Mouse (Mus musculus) layer of hippocampus, adult 9-11 months (tissue): ENCODE data around the gene Rtcb.

Source experiments
- DNase-seq: peaks from one replicate; pipeline ENCODE4 v3.0.0; 2022

Gene Rtcb

GRCm38 (mm10) chr10:85957464-85957950 lies at the start of gene Rtcb:
TSS of gene Rtcb (minus strand) at chr10:85957823.
- peak; percentile 94 for DNase-seq

- DNase-seq, result peak; percentile 9
These were observed 48.8 kb upstream of the Rtcb start for GRCm38 (mm10) chr10:86006455-86006854.

DNA sequence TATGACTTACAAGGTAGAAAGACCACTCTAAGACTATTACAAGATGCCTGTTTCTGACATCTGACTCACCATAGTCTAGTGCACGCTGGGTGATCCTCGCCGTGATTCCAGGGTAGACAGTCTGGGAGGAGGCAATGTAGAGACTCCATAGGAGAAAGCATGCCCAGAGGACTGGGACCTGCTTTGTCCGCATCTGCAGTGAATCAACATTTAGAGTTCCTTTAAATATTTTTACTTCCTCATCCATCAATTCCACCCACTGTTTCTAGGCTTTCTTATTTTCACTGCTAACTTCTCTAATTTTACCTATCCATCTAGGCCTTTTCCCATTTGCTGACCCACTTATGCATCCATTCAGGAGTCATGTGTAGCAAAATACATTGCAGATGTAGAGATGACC lies 42.8 kb upstream of the Rtcb start:
- no peak for DNase-seq

- no peak for DNase-seq
These were observed 37.0 kb upstream of the Rtcb start for GRCm38 (mm10) chr10:85994543-85995104.

- no peak for DNase-seq
These were observed 36.2 kb upstream of the Rtcb start for GRCm38 (mm10) chr10:85993836-85994235.

DNA sequence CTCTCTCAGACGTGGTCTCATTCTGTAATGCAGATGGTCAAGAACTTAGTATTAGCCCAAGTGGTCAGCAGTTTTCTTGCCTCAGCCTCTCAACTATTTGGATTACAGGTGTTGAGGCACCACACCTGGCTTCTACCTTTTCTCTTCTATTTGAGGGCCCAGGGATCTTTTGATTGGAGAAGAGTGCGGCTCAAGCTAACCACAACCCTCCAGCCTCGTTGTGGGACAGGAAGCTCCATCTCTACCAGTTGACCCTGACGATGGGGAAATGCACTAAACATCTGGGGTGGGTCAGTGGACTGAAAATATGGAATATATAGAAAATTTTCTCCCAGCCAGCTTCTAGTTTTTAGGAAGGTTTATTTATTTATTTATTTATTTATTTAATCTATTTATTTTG lies 34.8 kb upstream of the Rtcb start:
- no peak for DNase-seq

- no peak for DNase-seq
These were observed 31.9 kb upstream of the Rtcb start for GRCm38 (mm10) chr10:85989412-85990115.

- peak; percentile 60 for DNase-seq
These were observed 15.3 kb upstream of the Rtcb start for GRCm38 (mm10) chr10:85972915-85973314.

DNA sequence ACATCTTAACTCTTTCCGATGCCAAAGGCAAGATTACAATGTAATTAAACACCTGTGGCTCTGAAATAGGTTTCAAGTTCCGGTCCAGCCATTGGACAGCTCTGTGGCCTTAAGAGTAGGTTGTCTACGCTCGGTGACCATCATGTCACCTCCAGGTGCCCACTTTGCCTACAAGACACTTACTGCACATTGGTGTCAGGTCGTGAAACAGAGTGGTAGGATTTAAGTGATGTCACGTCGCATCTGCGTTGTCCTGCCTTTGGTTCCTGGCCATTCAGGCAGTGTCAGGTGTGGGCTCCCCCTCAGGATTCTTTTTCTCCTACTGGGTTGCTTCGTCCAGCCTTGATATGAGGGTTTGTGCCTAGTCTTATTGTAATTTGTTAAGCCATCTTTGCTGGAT lies 14.2 kb upstream of the Rtcb start:
- DNase-seq, result no peak

GRCm38 (mm10) chr10:85969894-85970620 lies 12.4 kb upstream of the Rtcb start:
- DNase-seq, result no peak

DNA sequence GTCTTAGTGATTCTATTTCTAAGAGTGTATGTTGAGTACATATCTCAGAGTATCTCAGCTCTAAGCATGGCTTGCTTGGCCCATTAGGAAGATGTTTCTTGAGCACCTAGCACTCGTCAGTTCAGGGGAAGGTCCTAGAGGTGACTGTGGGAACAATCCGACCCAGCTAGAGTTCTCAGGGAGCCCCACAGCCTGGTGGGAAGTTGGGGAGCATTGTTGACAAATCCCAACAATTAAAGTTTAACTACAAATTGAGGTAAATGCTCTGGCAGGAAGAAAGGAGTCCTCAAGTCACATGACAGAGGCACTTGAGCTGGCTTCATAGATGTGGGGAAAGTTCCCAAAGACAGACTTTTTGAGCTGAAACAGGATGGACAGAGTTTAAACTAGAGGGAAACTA lies 11.1 kb upstream of the Rtcb start:
- no peak for DNase-seq

DNA sequence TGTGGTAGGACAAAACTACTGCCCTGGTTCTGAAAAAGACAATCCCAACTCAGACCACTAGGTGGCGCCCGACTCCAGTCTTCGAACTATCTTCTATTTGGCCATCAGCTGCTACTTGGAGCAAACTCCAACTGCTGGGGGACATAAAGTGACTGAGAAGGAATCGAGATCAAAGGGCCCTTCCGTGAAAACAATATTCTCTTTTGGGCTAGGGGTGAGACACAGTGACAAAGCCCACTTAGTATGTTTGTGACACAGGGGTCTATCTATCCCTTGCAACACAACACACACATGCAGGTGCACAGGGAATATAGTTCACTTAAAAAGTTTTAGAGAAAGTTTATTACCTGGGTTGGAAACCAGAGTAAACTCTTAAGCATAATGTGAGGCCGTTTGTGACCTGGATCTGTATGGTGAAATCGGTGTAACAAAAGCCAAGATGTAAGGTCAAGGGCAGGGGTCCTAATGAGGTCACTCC lies 10.6 kb upstream of the Rtcb start:
- DNase-seq, result peak; percentile 72

DNA sequence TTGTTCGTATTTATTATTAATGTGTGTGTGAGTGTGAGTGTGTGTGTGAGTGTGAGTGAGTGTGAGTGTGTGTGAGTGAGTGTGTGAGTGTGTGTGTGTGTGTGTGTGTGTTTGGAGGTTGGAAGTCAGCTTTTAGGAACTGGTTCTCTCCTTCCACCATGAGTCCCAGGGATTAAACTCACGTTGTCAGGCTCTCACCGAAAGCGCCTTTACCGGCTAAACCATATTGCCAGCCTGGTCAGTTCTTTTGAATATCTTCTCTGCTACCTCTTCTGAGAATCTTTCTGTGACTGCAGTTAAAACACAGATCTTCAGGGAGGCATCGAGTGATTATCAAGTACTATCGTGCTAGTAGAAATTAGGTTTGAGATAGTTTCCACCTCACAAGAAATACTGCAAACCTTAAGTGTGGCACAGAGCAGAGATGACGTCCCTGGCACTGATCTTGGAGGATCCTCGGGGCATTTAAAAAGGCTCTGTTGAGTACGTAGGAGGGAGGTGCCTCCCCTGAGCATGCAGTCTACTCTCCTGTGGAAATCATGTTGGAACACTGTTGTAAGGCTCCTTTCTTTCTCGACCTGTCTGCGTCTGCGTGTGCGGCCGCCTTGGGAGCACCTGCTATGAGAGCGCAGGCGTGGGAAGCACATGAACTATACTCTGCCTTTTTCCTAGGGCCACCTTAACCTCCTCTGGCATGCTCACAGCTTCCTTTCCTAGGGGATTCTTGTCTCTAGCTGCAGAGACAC lies 10.0 kb upstream of the Rtcb start:
- no peak for DNase-seq

- no peak for DNase-seq
These were observed 8.9 kb upstream of the Rtcb start for GRCm38 (mm10) chr10:85966476-85966875.

GRCm38 (mm10) chr10:85964316-85964715 lies 6.7 kb upstream of the Rtcb start:
- no peak for DNase-seq

DNA sequence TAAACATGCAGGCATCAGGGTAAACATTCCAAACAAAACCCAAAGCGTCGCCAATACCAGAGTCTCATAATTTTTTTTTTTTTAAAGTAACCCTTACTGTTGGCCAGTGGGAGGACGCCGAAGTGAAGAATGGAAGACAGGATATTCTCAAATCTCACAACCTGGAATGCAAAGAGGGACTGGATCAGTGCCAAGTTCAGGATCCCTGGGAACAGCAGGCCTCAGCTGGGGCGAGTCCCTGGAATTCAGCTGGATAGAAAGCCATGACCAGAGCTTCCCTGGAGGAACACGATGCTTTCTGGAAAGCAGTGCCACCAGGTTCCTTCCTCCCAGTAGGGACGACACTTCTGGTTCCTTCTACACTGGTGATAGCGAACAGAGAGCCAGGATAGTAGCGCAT lies 5.3 kb upstream of the Rtcb start:
- no peak for DNase-seq

GRCm38 (mm10) chr10:85956871-85957419 lies 678 bp downstream of the Rtcb start:
- DNase-seq, result no peak

- DNase-seq, result no peak
These were observed 3.2 kb downstream of the Rtcb start for GRCm38 (mm10) chr10:85954429-85954828.

DNA sequence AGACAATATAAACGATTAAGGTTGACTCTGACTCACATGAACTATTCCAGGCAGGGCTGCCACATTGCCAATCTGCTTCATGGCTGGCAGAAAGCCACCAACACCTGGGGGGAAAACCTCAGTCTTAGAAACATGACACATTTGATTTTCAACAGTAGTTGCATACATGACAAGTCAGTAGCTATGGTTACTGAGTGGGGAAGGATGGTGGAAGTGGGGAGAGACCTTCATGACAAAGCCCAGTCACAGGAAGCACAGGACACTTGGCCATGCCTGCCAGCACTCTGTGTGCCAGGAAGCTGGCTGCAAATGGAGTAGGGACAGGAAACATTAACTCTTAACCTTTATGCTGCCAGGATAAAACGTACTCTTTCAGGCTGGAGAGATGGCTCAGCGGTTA lies 4.2 kb downstream of the Rtcb start:
- no peak for DNase-seq

DNA sequence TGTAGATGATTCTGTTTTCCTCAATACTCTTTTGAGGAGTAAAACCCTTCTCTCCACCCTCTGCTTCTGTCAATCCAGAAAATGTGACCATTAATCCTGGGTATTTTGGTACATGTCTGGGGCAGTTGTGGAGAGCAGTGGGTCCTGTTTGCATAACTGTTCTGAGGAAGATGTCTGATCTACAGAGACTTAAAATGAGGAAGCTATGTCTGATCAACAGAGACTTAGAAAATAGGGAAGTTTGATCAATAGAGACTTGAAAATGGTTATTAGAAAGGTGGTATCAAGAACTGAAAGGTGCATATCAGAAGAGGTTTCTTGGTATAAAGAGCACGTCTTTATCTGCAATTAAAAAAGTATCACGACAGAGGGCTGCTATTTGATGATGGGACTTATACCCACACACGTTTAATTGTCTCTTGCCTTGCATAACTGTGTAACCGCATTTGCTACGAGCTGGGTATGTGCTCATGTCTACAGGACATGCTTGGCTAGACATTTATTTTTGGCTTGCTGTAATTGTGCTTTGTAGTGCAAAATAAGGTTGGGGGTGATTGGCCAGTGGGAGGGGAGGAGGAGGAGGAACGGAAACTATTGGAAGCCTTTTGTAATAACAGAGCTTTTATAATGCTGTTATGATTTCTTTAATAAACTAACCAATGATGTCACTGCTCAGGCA lies 5.7 kb downstream of the Rtcb start:
- peak; percentile 29 for DNase-seq

DNA sequence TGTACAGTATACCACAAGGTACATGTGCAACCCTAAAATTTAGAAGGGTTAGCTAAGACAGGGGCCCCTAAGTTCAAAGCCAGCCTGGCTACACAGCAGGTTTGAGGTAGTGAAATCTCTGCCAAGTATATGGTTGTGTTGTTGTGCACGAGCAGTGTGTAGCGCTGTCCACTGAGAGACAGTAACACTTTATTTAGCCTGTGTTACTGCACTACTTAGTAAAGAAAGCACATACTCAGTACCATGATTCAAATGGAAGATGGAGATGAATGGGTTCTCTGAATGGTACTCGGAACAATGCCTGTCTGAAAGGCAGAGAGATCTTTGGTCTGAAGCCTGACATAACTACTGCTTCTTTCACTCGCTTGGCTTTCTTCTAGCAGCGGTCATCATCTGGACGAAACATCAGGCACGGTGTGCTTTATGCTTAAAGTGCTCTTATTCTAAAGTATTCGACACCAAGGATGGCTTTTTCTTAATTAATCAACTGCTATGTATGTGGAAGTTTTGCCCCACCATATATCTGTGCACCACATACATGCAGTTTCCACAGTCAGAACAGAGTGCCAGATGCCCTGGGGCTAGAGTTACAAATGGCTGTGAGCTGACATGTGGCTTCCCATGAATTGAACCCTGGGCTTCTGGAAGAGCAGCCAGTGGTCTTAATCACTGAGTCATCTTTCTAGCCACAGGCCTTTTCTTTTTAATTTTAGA lies 9.0 kb downstream of the Rtcb start:
- no peak for DNase-seq
